Mouse (Mus musculus): Measurements from ENCODE around the gene Edc3. TPM values are rescaled to one million over a fixed set of nuclear protein-coding genes. Genes with fewer than 3 reads are reported as not detected.

Edc3 gene
- polyA plus RNA-seq, 1 experiment from 2014 or later: 26.8 TPM

DNA sequence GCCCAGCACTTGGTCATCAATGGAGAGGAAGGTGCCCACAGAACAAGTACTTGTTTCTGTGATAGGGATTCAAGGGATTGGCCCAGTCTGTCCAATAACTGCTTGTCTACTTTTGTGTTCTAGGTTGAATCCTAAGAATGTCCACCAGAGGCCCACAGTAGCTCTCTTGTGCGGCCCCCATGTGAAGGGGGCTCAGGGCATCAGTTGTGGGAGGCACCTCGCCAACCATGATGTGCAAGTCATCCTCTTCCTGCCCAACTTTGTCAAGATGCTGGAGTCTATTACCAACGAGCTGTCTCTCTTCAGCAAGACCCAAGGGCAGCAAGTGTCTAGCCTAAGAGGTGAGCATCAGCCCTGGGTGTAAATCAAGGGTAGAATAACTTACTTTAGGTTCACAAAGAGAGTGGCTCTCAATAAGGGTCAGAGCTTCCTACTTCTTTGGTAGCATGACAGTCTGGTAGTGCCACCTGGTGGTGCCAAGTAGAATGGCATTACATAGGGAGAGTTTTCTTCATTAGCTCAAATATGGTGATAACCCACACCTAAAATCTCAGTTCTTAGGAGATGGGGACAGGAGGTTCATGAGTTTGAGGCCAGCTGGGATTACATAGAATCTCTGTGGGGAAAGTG is 36.2 kb downstream of the Edc3 start:
- H3K4me3 ChIP-seq (replicated peaks): no peak overlapping the region
- peaks cover 35% of the 10 kb centered on the region for H3K36me3 ChIP-seq
- no peak overlapping the region for H3K27ac ChIP-seq
- no peaks in the 10 kb centered on the region for H3K4me1 ChIP-seq
- 72% methylated on average over 3 of the region's 3 CpGs for WGBS
- H3K9ac ChIP-seq: no peak overlapping the region
- no peaks in the 10 kb centered on the region for H3K9me3 ChIP-seq
- no peak for ATAC-seq (ENCODE audit: insufficient read depth, low FRiP score, low read depth)
- H3K27me3 ChIP-seq (replicated peaks): no peaks in the 10 kb centered on the region
- no peak overlapping the region for H3K4me2 ChIP-seq

DNA sequence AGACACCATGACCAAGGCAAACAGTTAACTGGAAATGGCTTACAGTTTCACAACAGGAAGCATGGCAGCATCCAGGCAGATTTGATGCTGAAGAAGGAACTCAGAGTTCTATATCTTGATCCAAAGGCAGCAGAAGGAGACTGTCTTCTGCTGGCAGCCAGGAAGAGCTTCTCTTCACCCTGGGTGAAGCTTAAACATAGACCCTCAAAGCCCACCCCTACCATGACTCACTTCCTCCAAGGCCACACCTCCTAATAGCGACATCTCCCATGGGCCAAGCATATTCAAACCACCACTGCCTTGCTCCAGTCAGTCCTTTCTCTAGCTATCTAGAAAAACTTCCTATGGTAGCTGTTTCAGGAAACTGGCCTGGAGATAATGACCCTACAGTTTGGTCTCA is 38.7 kb downstream of the Edc3 start:
- Histone ChIP-seq H3K27ac (no peak overlapping the region), H3K9me3 (no peaks in the 10 kb centered on the region), H3K4me2 (no peak overlapping the region), H3K9ac (no peak overlapping the region), H3K4me3 (replicated peaks) (no peak overlapping the region), H3K4me1 (no peaks in the 10 kb centered on the region), H3K27me3 (replicated peaks) (no peaks in the 10 kb centered on the region), H3K36me3 (peaks cover 46% of the 10 kb centered on the region)
- WGBS: 65% methylated on average over 1 of the region's 1 CpGs
- ATAC-seq (ENCODE audit: insufficient read depth, low FRiP score, low read depth): no peak

- no peak overlapping the region for H3K4me3 ChIP-seq (replicated peaks)
- no peak overlapping the region for H3K4me2 ChIP-seq
- no peak for ATAC-seq (ENCODE audit: insufficient read depth, low FRiP score, low read depth)
- no peak overlapping the region for H3K27ac ChIP-seq
- H3K9ac ChIP-seq: no peak overlapping the region
- WGBS: 88% methylated on average over 6 of the region's 6 CpGs
- H3K27me3 ChIP-seq (replicated peaks): no peaks in the 10 kb centered on the region
- H3K9me3 ChIP-seq: no peaks in the 10 kb centered on the region
- peaks cover 57% of the 10 kb centered on the region for H3K36me3 ChIP-seq
- no peaks in the 10 kb centered on the region for H3K4me1 ChIP-seq
Measured at GRCm38 (mm10) chr9:57748137-57748536, 39.8 kb downstream of the Edc3 start.

DNA sequence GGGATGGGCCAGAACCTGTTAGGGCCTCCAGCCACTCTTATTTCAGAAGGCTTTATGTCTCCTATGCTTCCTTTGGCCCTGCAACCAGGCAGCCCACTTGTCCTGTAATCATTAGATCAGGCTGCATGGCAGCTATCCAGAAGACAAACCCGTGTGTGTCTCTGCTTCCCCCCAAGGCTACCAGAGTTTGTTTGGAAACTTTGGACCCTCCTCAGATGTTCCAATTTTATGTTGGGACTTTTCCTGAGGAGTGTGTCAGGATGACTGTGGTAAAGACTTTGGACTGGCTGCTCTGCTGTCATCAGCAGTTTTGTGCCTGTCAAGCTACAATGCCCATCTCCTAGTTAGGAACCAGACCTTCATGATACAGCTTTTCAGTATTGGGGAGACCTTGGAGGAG is 40.5 kb downstream of the Edc3 start:
- H3K4me1 ChIP-seq: no peaks in the 10 kb centered on the region
- no peak for ATAC-seq (ENCODE audit: insufficient read depth, low FRiP score, low read depth)
- no peaks in the 10 kb centered on the region for H3K27me3 ChIP-seq (replicated peaks)
- 53% methylated on average over 1 of the region's 1 CpGs for WGBS
- H3K9ac ChIP-seq: no peak overlapping the region
- peaks cover 60% of the 10 kb centered on the region for H3K36me3 ChIP-seq
- no peak overlapping the region for H3K4me3 ChIP-seq (replicated peaks)
- H3K27ac ChIP-seq: no peak overlapping the region
- H3K9me3 ChIP-seq: no peaks in the 10 kb centered on the region
- no peak overlapping the region for H3K4me2 ChIP-seq

GRCm38 (mm10) chr9:57750901-57751300 is 42.6 kb downstream of the Edc3 start:
- 86% methylated on average over 7 of the region's 7 CpGs for WGBS
- H3K4me3 ChIP-seq (replicated peaks): no peak overlapping the region
- peaks cover 81% of the 10 kb centered on the region for H3K36me3 ChIP-seq

GRCm38 (mm10) chr9:57757578-57757977 is 49.2 kb downstream of the Edc3 start:
- H3K4me2 ChIP-seq: no peak overlapping the region
- peaks cover 81% of the 10 kb centered on the region for H3K36me3 ChIP-seq
- ATAC-seq (ENCODE audit: insufficient read depth, low FRiP score, low read depth): peak; percentile 44; the same call in 1 of the 2 replicates
- H3K4me1 ChIP-seq: peaks cover 11% of the 10 kb centered on the region
- no peak overlapping the region for H3K4me3 ChIP-seq (replicated peaks)
- H3K9ac ChIP-seq: no peak overlapping the region
- no peaks in the 10 kb centered on the region for H3K27me3 ChIP-seq (replicated peaks)
- WGBS: 72% methylated on average over 3 of the region's 3 CpGs
- H3K27ac ChIP-seq: no peak overlapping the region
- no peaks in the 10 kb centered on the region for H3K9me3 ChIP-seq

More at GRCm38 (mm10) chr9:57750901-57751300, 42.6 kb downstream of the Edc3 start:
- H3K27me3 ChIP-seq (replicated peaks): no peaks in the 10 kb centered on the region
- no peak overlapping the region for H3K27ac ChIP-seq
- ATAC-seq (ENCODE audit: insufficient read depth, low FRiP score, low read depth): no peak
- H3K4me2 ChIP-seq: no peak overlapping the region
- no peaks in the 10 kb centered on the region for H3K4me1 ChIP-seq
- H3K9ac ChIP-seq: no peak overlapping the region
- H3K9me3 ChIP-seq: no peaks in the 10 kb centered on the region

DNA sequence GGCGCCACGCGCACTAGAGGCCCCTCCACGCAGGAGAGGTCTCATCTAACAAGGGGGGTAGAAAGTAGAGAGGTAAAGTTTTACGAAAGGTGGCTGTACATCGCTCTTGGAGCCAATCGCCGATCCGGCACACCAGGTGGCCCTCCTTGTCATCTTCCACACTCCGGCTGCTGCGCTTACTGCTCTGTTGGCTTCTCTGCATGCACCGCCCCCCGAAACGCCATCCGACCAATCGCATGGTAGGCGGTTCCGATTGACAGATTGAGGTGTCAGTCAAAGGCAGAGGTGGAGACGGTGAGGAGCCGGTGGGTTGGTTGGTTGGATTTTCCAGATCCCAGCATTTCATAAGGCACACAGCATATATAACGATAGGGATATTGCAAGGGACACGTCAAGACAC is 50.2 kb downstream of the Edc3 start:
- peaks cover 21% of the 10 kb centered on the region for H3K4me1 ChIP-seq
- WGBS: 90% methylated on average over 22 of the region's 22 CpGs
- ATAC-seq (ENCODE audit: insufficient read depth, low FRiP score, low read depth): no peak
- H3K9ac ChIP-seq: no peak overlapping the region
- H3K4me2 ChIP-seq: no peak overlapping the region
- H3K27ac ChIP-seq: no peak overlapping the region
- no peaks in the 10 kb centered on the region for H3K9me3 ChIP-seq
- H3K36me3 ChIP-seq: peaks cover 71% of the 10 kb centered on the region
- H3K27me3 ChIP-seq (replicated peaks): no peaks in the 10 kb centered on the region
- no peak overlapping the region for H3K4me3 ChIP-seq (replicated peaks)

DNA sequence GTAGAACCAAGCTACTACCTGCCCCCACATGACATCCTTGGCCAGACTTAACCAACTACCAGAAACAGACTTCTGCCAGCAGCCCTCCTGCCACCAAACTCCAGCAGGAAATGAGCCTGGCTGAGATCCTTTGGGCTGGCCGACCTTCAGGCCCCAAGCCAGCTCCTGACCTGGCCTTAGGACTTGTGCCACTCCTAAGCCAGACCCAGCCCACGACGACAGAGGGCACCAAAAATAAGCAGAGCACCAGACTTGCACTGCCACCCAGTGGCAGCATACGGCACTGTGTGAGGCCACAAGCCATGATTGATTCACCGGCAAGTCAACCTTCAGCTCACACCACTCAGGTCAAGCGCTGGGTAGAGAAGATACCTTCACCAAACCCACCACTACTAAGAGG is 50.9 kb downstream of the Edc3 start:
- H3K9me3 ChIP-seq: no peaks in the 10 kb centered on the region
- H3K4me1 ChIP-seq: peaks cover 27% of the 10 kb centered on the region
- 12% methylated on average over 6 of the region's 6 CpGs for WGBS
- no peak overlapping the region for H3K4me2 ChIP-seq
- no peak overlapping the region for H3K4me3 ChIP-seq (replicated peaks)
- H3K9ac ChIP-seq: no peak overlapping the region
- H3K36me3 ChIP-seq: peaks cover 64% of the 10 kb centered on the region
- no peak overlapping the region for H3K27ac ChIP-seq
- ATAC-seq (ENCODE audit: insufficient read depth, low FRiP score, low read depth): 0 out of 2 replicates have a peak, but pooled peaks have one; percentile 13
- no peaks in the 10 kb centered on the region for H3K27me3 ChIP-seq (replicated peaks)

DNA sequence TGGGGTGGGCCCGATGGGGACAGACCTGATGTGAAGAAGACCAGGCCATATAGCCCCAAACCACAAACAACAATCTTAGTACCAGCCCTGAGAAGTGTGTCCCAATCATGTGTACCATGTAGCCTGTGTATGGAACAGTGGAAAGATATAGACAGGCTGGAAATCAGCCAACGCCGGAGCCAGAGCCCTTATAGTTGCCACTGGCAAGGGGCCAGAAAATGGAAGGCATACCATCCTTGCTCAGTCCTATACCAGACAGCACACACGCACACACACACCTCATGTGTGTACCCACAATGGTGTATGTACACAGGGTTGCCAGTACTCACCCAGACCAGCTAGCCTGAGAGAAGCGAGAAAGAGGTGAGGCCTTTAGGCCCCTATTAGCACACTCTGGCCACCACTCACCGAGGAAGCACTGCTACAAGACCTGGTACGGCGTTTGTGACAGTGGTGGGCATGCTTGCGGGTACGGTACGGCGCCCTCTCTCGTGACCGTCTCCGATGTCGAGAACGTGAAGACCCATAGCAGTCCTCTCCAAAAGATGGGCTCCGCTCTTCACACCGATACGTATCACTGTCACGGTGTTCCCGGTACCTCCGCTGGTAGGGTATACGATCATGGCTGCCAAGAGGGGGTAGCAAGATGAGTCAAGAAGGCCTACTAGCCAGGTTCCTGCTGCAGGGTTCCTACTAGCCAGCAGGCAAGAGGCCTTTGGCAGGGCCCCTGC is 52.2 kb downstream of the Edc3 start:
- H3K27me3 ChIP-seq (replicated peaks): no peaks in the 10 kb centered on the region
- 94% methylated on average over 24 of the region's 24 CpGs for WGBS
- no peak overlapping the region for H3K27ac ChIP-seq
- no peak overlapping the region for H3K4me3 ChIP-seq (replicated peaks)
- no peaks in the 10 kb centered on the region for H3K9me3 ChIP-seq
- ATAC-seq (ENCODE audit: insufficient read depth, low FRiP score, low read depth): no peak
- H3K4me1 ChIP-seq: peaks cover 27% of the 10 kb centered on the region
- H3K36me3 ChIP-seq: peaks cover 51% of the 10 kb centered on the region
- no peak overlapping the region for H3K9ac ChIP-seq
- no peak overlapping the region for H3K4me2 ChIP-seq

DNA sequence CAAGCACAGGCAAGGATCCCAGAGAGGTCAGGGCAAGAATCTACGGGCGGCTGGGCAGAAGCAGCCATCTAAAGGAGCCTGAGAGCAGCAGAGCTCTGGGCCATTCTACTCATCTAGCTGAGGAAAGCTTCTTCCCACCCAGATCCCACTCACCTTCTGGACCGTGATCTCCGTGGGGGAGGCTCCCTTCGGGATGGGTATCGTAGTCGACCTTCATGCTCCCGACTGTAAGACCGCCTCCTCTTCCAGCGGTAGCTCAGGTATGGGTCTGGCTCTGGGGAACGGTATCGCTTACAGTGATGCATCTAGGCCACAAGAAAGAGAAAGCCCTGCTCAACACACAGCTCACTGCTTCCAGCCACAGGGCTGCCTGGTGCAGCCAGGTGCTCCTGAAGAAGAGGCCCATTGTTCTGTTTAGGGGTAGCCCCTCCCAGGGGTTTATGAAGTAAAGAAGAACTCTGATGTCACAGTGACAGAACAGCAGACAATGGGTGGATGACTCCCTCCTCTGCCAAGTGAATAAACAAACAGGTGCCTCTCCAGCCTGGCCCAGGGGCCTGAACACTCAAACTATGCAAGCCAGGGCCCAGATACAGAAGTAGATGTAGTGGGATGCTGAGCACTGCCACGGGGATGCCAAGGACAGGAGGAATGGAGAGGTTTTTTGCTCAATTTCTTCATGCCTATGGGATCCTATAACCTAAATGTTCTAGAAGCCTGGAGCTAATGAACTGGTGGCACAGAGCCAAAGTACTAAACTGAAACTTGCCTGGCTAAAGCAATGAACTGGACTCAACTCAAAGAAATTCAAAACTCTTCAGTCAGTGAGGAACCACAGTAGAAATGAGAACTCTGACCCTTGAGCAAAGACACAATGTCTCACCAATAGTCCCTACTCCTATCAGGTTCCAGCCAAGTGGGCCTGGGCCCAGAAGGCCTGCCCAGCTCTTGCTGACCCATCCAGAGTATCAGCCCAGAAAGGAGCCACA is 53.5 kb downstream of the Edc3 start:
- H3K27me3 ChIP-seq (replicated peaks): no peaks in the 10 kb centered on the region
- peak overlapping the region; percentile 89 for H3K4me2 ChIP-seq
- no peak overlapping the region for H3K27ac ChIP-seq
- no peak overlapping the region for H3K9ac ChIP-seq
- peak overlapping the region; percentile 90; the same call in 1 of the 2 replicates for H3K4me3 ChIP-seq (replicated peaks)
- 88% methylated on average over 13 of the region's 13 CpGs for WGBS
- no peaks in the 10 kb centered on the region for H3K9me3 ChIP-seq
- H3K36me3 ChIP-seq: peaks cover 45% of the 10 kb centered on the region
- H3K4me1 ChIP-seq: peaks cover 33% of the 10 kb centered on the region
- ATAC-seq (ENCODE audit: insufficient read depth, low FRiP score, low read depth): no peak

GRCm38 (mm10) chr9:57762563-57762991 is 54.2 kb downstream of the Edc3 start:
- Histone ChIP-seq H3K36me3 (peaks cover 37% of the 10 kb centered on the region), H3K27me3 (replicated peaks) (no peaks in the 10 kb centered on the region), H3K4me2 (peak overlapping the region; percentile 89), H3K27ac (no peak overlapping the region), H3K4me3 (replicated peaks) (peak overlapping the region; percentile 90; the same call in 1 of the 2 replicates), H3K9me3 (no peaks in the 10 kb centered on the region), H3K4me1 (peaks cover 33% of the 10 kb centered on the region), H3K9ac (no peak overlapping the region)
- no peak for ATAC-seq (ENCODE audit: insufficient read depth, low FRiP score, low read depth)
- WGBS: 51% methylated on average over 6 of the region's 6 CpGs

All from stomach, embryonic 15.5 days (tissue).